Mouse (Mus musculus) neural tube, embryonic 13.5 days (tissue): Measurements from ENCODE around the gene Ppp1r1b. TPM values are rescaled to one million over a fixed set of nuclear protein-coding genes. Genes with fewer than 3 reads are reported as not detected.
"Not testable (repeated sequence)": the region's sequence is repeated elsewhere in the genome, so short reads cannot be mapped to it uniquely, and the experiment has no call there.

ENCODE experiments used
- ATAC-seq: fragments of 200-750 bp; cut with Nextera tagmentation; 2 replicates; pipeline ENCODE4 v1.8.0; 2017; ENCODE audit warnings: low read depth, mild to moderate bottlenecking, moderate TSS enrichment, moderate library complexity
- H3K27ac ChIP-seq: fragments of 300-500 bp; sonication (generic); replicated peaks from 2 replicates; pipeline ENCODE4 v1.5.1; 2015; ENCODE audit warnings: moderate library complexity, mild to moderate bottlenecking, inconsistent platforms
- H3K27me3 ChIP-seq: fragments of 300-500 bp; sonication (generic); 2 replicates; pipeline ENCODE4 v1.6.1; 2015; ENCODE audit warnings: mild to moderate bottlenecking, inconsistent platforms
- H3K36me3 ChIP-seq: fragments of 300-500 bp; sonication (generic); 2 replicates; pipeline ENCODE4 v1.6.1; 2015; ENCODE audit warnings: mild to moderate bottlenecking, inconsistent platforms
- H3K4me1 ChIP-seq: fragments of 300-500 bp; sonication (generic); replicated peaks from 2 replicates; pipeline ENCODE4 v1.6.1; 2015; ENCODE audit warnings: inconsistent platforms
- H3K4me2 ChIP-seq: fragments of 300-500 bp; sonication (generic); 2 replicates; pipeline ENCODE4 v1.6.1; 2015; ENCODE audit warnings: inconsistent platforms, mild to moderate bottlenecking, moderate library complexity
- H3K4me3 ChIP-seq: fragments of 300-500 bp; sonication (generic); 2 replicates; pipeline ENCODE4 v1.5.1; 2015; ENCODE audit warnings: mild to moderate bottlenecking, inconsistent platforms
- H3K9ac ChIP-seq: fragments of 300-500 bp; sonication (generic); 2 replicates; pipeline ENCODE4 v1.6.1; 2015; ENCODE audit warnings: moderate library complexity, mild to moderate bottlenecking, inconsistent platforms
- H3K9me3 ChIP-seq: fragments of 300-500 bp; sonication (generic); 2 replicates; pipeline ENCODE4 v1.6.1; 2016; ENCODE audit warnings: inconsistent platforms
- WGBS: fragments of 180-500 bp; shearing (Covaris S2); methylation state at CpG from one replicate; pipeline ENCODE4 v1.1.7; 2015; 5-methylcytosine and 5-hydroxymethylcytosine counted together
- polyA plus RNA-seq: library from polyadenylated mRNA; unstranded; fragments of >200 nt; fragmentation: Nextera tagmentation; extraction: Ambion mirVana; gene quantifications from 2 replicates; pipeline ENCODE4 v1.2.1, GENCODE M21; 2015

The Ppp1r1b gene
- polyA plus RNA-seq, 1 experiment from 2014 or later: 2.1 TPM

- no peak for ATAC-seq
- 87% methylated on average over 2 of the region's 2 CpGs for WGBS
- Histone ChIP-seq H3K9ac (no peak overlapping the region), H3K27ac (no peak overlapping the region), H3K4me1 (peaks cover 22% of the 10 kb centered on the region), H3K27me3 (no peaks in the 10 kb centered on the region), H3K9me3 (no peaks in the 10 kb centered on the region), H3K36me3 (peaks cover 12% of the 10 kb centered on the region), H3K4me2 (no peak overlapping the region), H3K4me3 (no peak overlapping the region)
These were observed 22.4 kb downstream of the Ppp1r1b start for GRCm38 (mm10) chr11:98370588-98370987.

DNA sequence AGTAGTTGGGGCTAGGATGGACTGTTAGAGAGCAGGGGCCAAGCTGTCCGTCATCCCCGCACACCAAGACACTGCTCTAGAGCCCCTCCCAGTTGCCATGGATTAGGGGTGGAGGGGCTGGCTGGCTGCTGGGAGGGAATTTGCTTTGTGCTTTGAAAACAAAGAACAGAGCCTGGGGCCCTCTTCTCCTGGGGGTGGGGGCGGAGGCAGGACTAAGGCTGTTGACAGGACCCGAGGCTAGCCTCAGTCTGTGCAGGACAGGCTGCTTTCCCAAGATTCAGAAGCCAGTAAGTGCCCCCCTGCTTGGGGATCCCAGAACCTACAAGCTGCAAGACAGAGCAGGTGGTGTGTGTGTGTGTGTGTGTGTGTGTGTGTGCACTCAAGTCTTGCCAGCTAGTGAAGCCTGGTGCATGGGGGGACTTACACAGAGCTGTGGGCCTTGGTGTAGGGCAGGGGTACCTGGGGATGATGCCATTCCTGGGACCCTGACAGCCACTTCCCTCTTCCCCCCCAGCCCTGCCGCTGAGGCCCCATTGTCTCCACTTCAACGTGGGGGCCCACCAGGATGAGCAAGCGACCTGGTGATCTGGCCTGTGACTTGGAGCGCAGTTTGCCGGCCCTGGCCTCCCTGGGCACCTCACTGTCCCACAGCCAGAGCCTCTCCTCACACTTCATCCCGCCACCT, 23.5 kb downstream of the Ppp1r1b start:
- ATAC-seq: peak; percentile 56
- Histone ChIP-seq H3K9me3 (no peaks in the 10 kb centered on the region), H3K4me1 (peaks cover 22% of the 10 kb centered on the region), H3K27ac (peak overlapping the region; percentile 52), H3K36me3 (peaks cover 23% of the 10 kb centered on the region), H3K9ac (peak overlapping the region; percentile 8; the same call in 1 of the 2 replicates), H3K4me2 (0 out of 2 replicates have a peak overlapping the region, but pooled peaks have one; percentile 14), H3K4me3 (no peak overlapping the region), H3K27me3 (no peaks in the 10 kb centered on the region)
- WGBS: 34% methylated on average over 10 of the region's 10 CpGs

DNA sequence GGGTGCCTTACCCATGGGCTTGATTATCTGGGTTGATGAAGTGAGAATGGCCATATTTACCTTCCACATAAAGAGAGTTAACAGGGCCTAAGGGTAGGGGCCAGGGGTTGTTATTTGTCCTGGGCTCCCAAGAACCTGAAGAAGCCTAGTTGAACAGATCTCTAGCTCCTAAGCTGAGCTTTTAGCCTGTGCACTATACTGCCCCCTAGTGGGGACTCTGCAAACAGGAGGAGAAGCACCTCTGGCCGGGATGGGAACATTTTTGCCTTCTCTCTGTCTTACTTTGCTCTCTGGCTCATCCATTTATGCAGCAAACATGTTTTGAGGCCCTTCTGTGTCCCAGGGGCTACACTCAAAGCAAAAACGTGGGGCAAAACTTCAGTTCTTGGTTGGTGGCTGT, 24.2 kb downstream of the Ppp1r1b start:
- Histone ChIP-seq H3K4me1 (peaks cover 22% of the 10 kb centered on the region), H3K4me2 (0 out of 2 replicates have a peak overlapping the region, but pooled peaks have one; percentile 14), H3K9me3 (no peaks in the 10 kb centered on the region), H3K9ac (no peak overlapping the region), H3K27ac (0 out of 2 replicates have a peak overlapping the region, but pooled peaks have one; percentile 52), H3K4me3 (no peak overlapping the region), H3K27me3 (no peaks in the 10 kb centered on the region), H3K36me3 (peaks cover 30% of the 10 kb centered on the region)
- 5% methylated on average over 2 of the region's 2 CpGs for WGBS
- ATAC-seq: no peak

DNA sequence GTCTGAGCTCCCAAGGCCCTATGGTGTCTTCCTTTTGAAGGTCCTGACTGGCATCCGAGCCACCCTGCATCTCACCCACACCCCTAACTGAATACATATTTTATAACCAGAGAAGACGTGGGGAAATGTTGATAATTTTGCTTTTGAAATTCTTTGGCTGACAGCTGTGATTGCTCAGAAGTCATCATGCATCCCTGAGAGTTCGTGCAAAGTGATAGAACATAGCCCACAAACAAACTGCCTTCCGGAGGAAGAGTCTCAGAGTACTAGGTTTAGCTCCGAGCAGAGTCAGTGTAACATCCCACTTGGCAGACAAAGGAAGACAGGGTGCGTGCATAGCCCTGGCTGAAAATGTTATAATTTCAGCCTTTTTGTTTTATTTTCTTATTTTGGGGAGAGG, 25.0 kb downstream of the Ppp1r1b start:
- 90% methylated on average over 6 of the region's 6 CpGs for WGBS
- no peak overlapping the region for H3K4me3 ChIP-seq
- H3K4me1 ChIP-seq: peaks cover 22% of the 10 kb centered on the region
- H3K9me3 ChIP-seq: no peaks in the 10 kb centered on the region
- H3K27ac ChIP-seq: no peak overlapping the region
- no peak for ATAC-seq
- no peak overlapping the region for H3K9ac ChIP-seq
- H3K36me3 ChIP-seq: peaks cover 38% of the 10 kb centered on the region
- H3K27me3 ChIP-seq: no peaks in the 10 kb centered on the region
- no peak overlapping the region for H3K4me2 ChIP-seq

DNA sequence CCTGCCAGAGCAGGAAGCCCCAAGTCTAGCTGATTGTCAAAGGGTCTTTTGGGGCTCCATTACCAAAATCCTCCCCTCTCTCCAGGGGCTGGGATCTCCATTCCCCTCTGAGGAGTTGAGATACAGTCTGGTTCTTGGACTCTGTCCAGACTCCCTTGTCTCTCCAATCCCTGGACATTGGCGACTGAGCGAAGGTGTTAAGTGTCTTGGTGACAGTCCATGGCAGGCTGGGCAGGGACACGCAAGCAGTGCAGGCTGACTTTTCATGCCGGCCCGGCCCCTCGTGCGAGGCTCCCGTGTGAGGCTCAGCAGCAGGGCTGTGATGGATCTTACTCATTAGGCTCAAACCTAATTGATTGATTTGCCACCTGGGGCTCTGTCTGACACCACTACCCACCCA, 26.1 kb downstream of the Ppp1r1b start:
- H3K4me3 ChIP-seq: no peak overlapping the region
- no peak overlapping the region for H3K9ac ChIP-seq
- no peak for ATAC-seq
- peaks cover 48% of the 10 kb centered on the region for H3K36me3 ChIP-seq
- no peaks in the 10 kb centered on the region for H3K9me3 ChIP-seq
- H3K4me2 ChIP-seq: no peak overlapping the region
- peaks cover 22% of the 10 kb centered on the region for H3K4me1 ChIP-seq
- WGBS: 64% methylated on average over 8 of the region's 8 CpGs
- no peak overlapping the region for H3K27ac ChIP-seq
- H3K27me3 ChIP-seq: no peaks in the 10 kb centered on the region

DNA sequence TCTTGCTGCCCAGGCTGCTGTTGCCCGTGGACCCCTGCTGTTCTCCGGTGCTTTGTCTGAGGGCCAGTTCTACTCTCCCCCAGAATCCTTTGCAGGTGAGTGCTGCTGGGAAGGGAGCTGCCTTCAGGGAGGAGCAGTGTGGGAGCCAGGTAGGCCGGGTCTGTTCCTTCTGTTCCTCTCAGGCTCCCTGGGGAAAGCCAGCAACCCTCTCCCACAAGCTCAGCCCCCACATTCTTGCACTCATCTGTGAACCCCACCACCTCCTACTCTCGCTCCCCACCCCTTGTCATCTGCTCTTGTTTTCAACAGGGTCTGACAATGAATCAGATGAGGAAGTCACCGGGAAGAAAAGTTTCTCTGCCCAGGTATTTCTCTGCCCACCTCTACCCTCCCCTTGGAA, 28.6 kb downstream of the Ppp1r1b start:
- peaks cover 67% of the 10 kb centered on the region for H3K36me3 ChIP-seq

DNA sequence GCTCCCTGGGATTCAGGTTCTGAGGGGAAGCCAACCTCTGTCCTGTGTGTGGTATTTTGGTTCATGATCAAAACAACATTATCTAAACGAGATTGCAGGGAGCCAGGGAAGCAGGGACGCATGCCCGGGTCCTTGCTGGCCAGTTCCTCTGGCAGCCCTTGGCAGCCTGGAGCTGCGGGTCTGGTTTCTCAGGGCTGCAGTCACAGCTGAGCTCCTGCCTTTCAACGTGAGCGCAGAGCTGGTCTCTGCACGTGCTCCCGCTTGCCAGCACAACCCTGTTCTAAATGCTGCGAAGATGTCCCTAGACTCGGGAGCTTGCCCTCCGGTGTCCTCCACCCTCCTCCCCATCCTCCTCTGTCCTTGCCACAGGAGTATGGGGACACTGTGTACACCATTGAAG, 29.6 kb downstream of the Ppp1r1b start:
- no peak overlapping the region for H3K27ac ChIP-seq
- ATAC-seq: no peak
- H3K4me1 ChIP-seq: no peaks in the 10 kb centered on the region; the same call in 1 of the 2 replicates
- H3K4me3 ChIP-seq: no peak overlapping the region
- H3K9me3 ChIP-seq: no peaks in the 10 kb centered on the region
- peaks cover 67% of the 10 kb centered on the region for H3K36me3 ChIP-seq
- no peaks in the 10 kb centered on the region for H3K27me3 ChIP-seq
- no peak overlapping the region for H3K4me2 ChIP-seq
- no peak overlapping the region for H3K9ac ChIP-seq
- 90% methylated on average over 11 of the region's 11 CpGs for WGBS

More for the DNA sequence above, 28.6 kb downstream of the Ppp1r1b start:
- peaks cover 9% of the 10 kb centered on the region for H3K4me1 ChIP-seq
- no peak overlapping the region for H3K27ac ChIP-seq
- no peak overlapping the region for H3K9ac ChIP-seq
- no peak overlapping the region for H3K4me3 ChIP-seq
- 73% methylated on average over 5 of the region's 5 CpGs for WGBS
- no peaks in the 10 kb centered on the region for H3K27me3 ChIP-seq
- H3K4me2 ChIP-seq: no peak overlapping the region
- no peak for ATAC-seq
- H3K9me3 ChIP-seq: no peaks in the 10 kb centered on the region

DNA sequence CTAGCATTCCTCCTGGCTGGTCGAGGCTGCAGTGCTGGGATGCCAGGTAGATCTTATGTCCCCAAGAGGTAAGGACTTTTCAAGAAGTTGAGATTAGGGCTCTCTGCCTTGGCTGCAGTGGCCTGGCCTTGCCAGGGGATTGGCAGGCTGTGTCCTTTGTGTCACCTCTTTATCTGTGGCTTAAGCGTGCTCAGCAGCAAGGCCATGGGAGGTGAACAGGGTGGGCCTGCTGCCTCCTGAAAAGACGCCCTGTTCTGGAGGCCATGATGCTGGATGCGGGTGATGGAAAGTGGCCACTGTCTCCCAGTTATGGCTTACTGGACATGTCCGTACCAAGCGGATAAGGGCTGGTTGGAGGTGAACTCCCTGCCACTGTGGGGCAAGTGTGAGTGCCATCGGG, 31.2 kb downstream of the Ppp1r1b start:
- Histone ChIP-seq H3K9me3 (no peaks in the 10 kb centered on the region), H3K4me1 (no peaks in the 10 kb centered on the region), H3K4me2 (no peak overlapping the region), H3K27ac (no peak overlapping the region), H3K4me3 (no peak overlapping the region), H3K36me3 (peaks cover 67% of the 10 kb centered on the region), H3K27me3 (peaks cover 6% of the 10 kb centered on the region), H3K9ac (no peak overlapping the region)
- ATAC-seq: no peak
- 93% methylated on average over 7 of the region's 7 CpGs for WGBS

DNA sequence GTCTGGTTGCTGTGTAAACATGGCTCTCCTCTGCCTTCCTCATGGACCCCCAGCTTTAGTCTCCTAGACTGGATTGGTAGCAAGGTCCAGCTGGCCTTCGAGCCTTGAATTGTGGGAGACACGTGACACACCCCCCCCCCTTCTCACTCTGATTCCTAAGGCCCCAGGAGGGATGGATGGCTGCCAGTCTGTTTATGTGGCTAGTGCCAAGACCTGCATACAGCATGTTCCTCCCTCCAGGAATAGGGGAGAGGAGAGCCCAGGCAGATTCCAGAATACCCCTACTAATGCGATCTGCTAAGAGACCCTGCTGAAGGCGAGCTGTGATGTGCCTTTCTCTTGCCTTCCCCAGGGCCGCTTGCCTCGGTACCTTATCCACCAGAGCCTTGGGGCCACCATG, 31.9 kb downstream of the Ppp1r1b start:
- Histone ChIP-seq H3K9ac (no peak overlapping the region), H3K27me3 (peaks cover 13% of the 10 kb centered on the region), H3K27ac (no peak overlapping the region), H3K4me2 (no peak overlapping the region), H3K9me3 (no peaks in the 10 kb centered on the region), H3K4me1 (no peaks in the 10 kb centered on the region; the same call in 1 of the 2 replicates), H3K4me3 (no peak overlapping the region), H3K36me3 (peaks cover 60% of the 10 kb centered on the region)
- no peak for ATAC-seq
- WGBS: 87% methylated on average over 6 of the region's 6 CpGs

- H3K4me3 ChIP-seq: no peak overlapping the region
- no peak for ATAC-seq
- no peaks in the 10 kb centered on the region; the same call in 1 of the 2 replicates for H3K4me1 ChIP-seq
- no peak overlapping the region for H3K9ac ChIP-seq
- H3K9me3 ChIP-seq: no peaks in the 10 kb centered on the region
- H3K4me2 ChIP-seq: no peak overlapping the region
- 91% methylated on average over 2 of the region's 2 CpGs for WGBS
- H3K36me3 ChIP-seq: peaks cover 44% of the 10 kb centered on the region
- no peak overlapping the region for H3K27ac ChIP-seq
- peaks cover 29% of the 10 kb centered on the region for H3K27me3 ChIP-seq
These were observed 33.4 kb downstream of the Ppp1r1b start for GRCm38 (mm10) chr11:98381651-98382050.

DNA sequence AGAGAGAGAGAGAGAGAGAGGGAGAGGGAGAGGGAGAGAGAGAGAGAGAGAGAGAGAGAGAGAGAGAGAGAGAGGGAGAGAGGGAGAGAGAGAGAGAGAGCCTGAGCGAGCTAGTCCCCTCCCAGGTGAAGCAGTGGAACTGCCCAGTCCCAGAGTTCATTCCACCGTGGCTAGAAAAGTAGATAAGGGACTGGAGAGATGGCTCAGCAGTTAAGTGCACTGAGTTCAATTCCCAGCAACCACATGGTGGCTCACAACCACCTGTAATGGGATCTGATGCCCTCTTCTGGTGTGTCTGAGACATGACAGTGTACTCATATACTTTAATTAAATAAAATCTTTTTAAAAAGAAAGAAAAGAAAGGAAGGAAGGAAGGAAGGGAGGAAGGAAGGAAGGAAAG, 34.2 kb downstream of the Ppp1r1b start:
- H3K9me3 ChIP-seq, H3K4me3 ChIP-seq, H3K27ac ChIP-seq, H3K4me2 ChIP-seq, H3K4me1 ChIP-seq, ATAC-seq, H3K9ac ChIP-seq: not testable (repeated sequence)
- 47% methylated on average over 2 of the region's 2 CpGs for WGBS
- Histone ChIP-seq H3K27me3 (peaks cover 36% of the 10 kb centered on the region), H3K36me3 (peaks cover 37% of the 10 kb centered on the region)

- WGBS: 65% methylated on average over 14 of the region's 14 CpGs
- Histone ChIP-seq H3K4me1 (no peaks in the 10 kb centered on the region; the same call in 1 of the 2 replicates), H3K4me2 (no peak within 1 kb of the TSS), H3K9me3 (no peaks in the 10 kb centered on the region), H3K27ac (no peak within 1 kb of the TSS), H3K36me3 (peaks cover 27% of the 10 kb centered on the region), H3K4me3 (no peak within 1 kb of the TSS), H3K27me3 (peaks cover 46% of the 10 kb centered on the region), H3K9ac (no peak within 1 kb of the TSS)
- no peak for ATAC-seq
These were observed 35.2 kb downstream of the Ppp1r1b start, which contains the start of gene Tcap for GRCm38 (mm10) chr11:98383261-98384030. TSS of gene Tcap (plus strand) at chr11:98383811.
